In genomic region chr12:111920046-111920445, GRCm38 (mm10) we compare ENCODE assay signal across 8 mouse cellular contexts. TPM values are rescaled to one million over a fixed set of nuclear protein-coding genes. Genes with fewer than 3 reads are reported as not detected.
DNase-seq lines count a peak whose midpoint lies in the region; ATAC-seq and TF ChIP-seq lines count a peak whose summit lies in the region.
"Had no signal": no experiment of that assay in that cellular context is flagged by ENCODE, and none has a peak within 500 bp of the region (broad histone marks: within the 10 kb centered on the region; RNA-seq: fewer than 3 reads in every experiment).

No protein-coding gene starts in this region.

- no peak overlapping the region for H3K4me2 ChIP-seq in liver, postnatal 0 days (ENCODE audit: low read depth, low read length)
- 0 out of 2 replicates have a peak overlapping the region, but pooled peaks have one; percentile 21 for H3K4me2 ChIP-seq in heart, postnatal 0 days (ENCODE audit: low read depth, low read length)
- H3K4me2 ChIP-seq in forebrain, embryonic 13.5 days: no peak overlapping the region

- no peaks in the 10 kb centered on the region for H3K9me3 ChIP-seq in liver, postnatal 0 days (ENCODE audit: low read length)
- H3K9me3 ChIP-seq in heart, postnatal 0 days (replicated peaks; ENCODE audit: control insufficient read depth, low read length): no peaks in the 10 kb centered on the region
- H3K9me3 ChIP-seq in limb, embryonic 10.5 days (replicated peaks): no peaks in the 10 kb centered on the region
- no peaks in the 10 kb centered on the region for H3K9me3 ChIP-seq in forebrain, embryonic 13.5 days (replicated peaks)

- no peak for TF ChIP-seq EP300 in liver, postnatal 0 days (IDR thresholded peaks at IDR 0.05; ENCODE audit: low read depth)
- no peak for TF ChIP-seq EP300 in heart, postnatal 0 days (IDR thresholded peaks at IDR 0.05; ENCODE audit: low read depth)

- no peaks in the 10 kb centered on the region for H3K4me1 ChIP-seq in liver, postnatal 0 days (ENCODE audit: insufficient read depth)
- H3K4me1 ChIP-seq in heart, postnatal 0 days (ENCODE audit: control insufficient read depth, insufficient read depth): peaks cover 15% of the 10 kb centered on the region
- H3K4me1 ChIP-seq in limb, embryonic 10.5 days: peaks cover 16% of the 10 kb centered on the region; the same call in 1 of the 2 replicates
- H3K4me1 ChIP-seq in forebrain, embryonic 13.5 days: peaks cover 5% of the 10 kb centered on the region; the same call in 1 of the 2 replicates

- TF ChIP-seq CTCF in liver, postnatal 0 days (IDR thresholded peaks at IDR 0.05; ENCODE audit: low read depth): no peak
- no peak for TF ChIP-seq CTCF in heart, postnatal 0 days (IDR thresholded peaks at IDR 0.05; ENCODE audit: low read depth)

- H3K27ac ChIP-seq in liver, postnatal 0 days (ENCODE audit: low read depth): no peak overlapping the region
- 0 out of 2 replicates have a peak overlapping the region, but pooled peaks have one; percentile 30 for H3K27ac ChIP-seq in heart, postnatal 0 days (ENCODE audit: low read depth)
- H3K27ac ChIP-seq in limb, embryonic 10.5 days: peak overlapping the region; percentile 46; the same call in 1 of the 2 replicates
- no peak overlapping the region for H3K27ac ChIP-seq in forebrain, embryonic 13.5 days

- 0 out of 2 replicates have a peak, but pooled peaks cover 5% of the 10 kb centered on the region for H3K27me3 ChIP-seq in liver, postnatal 0 days (ENCODE audit: insufficient read depth, low read length)
- no peaks in the 10 kb centered on the region for H3K27me3 ChIP-seq in heart, postnatal 0 days (ENCODE audit: control insufficient read depth, insufficient read depth, low read length)
- no peaks in the 10 kb centered on the region for H3K27me3 ChIP-seq in limb, embryonic 10.5 days (ENCODE audit: low read depth, poor library complexity, severe bottlenecking)
- H3K27me3 ChIP-seq in forebrain, embryonic 13.5 days: 0 out of 2 replicates have a peak, but pooled peaks cover 2% of the 10 kb centered on the region

- no peak overlapping the region for H3K4me3 ChIP-seq in liver, postnatal 0 days (ENCODE audit: low read depth, low read length)
- H3K4me3 ChIP-seq in heart, postnatal 0 days (ENCODE audit: low read depth, low read length): no peak overlapping the region
- no peak overlapping the region for H3K4me3 ChIP-seq in limb, embryonic 10.5 days
- no peak overlapping the region for H3K4me3 ChIP-seq in forebrain, embryonic 13.5 days

- peak; percentile 31 for ATAC-seq in liver, postnatal 0 days
- peak; percentile 76 for ATAC-seq in heart, postnatal 0 days (ENCODE audit: insufficient read depth, low read depth)
- no peak for ATAC-seq in forebrain, embryonic 13.5 days

- 30% methylated on average over 9 of the region's 9 CpGs for WGBS in liver, postnatal 0 days (ENCODE audit: insufficient replicate concordance)
- 19% methylated on average over 9 of the region's 9 CpGs for WGBS in heart, postnatal 0 days
- WGBS in limb, embryonic 10.5 days: 55% methylated on average over 9 of the region's 9 CpGs
- 65% methylated on average over 9 of the region's 9 CpGs for WGBS in forebrain, embryonic 13.5 days

- no peaks in the 10 kb centered on the region for H3K36me3 ChIP-seq in liver, postnatal 0 days (replicated peaks; ENCODE audit: insufficient read depth, low read length)
- no peaks in the 10 kb centered on the region for H3K36me3 ChIP-seq in heart, postnatal 0 days (replicated peaks; ENCODE audit: control insufficient read depth, insufficient read depth, low read length)
- H3K36me3 ChIP-seq in limb, embryonic 10.5 days: no peaks in the 10 kb centered on the region
- no peaks in the 10 kb centered on the region for H3K36me3 ChIP-seq in forebrain, embryonic 13.5 days (ENCODE audit: poor library complexity, severe bottlenecking)

- no peak overlapping the region for H3K9ac ChIP-seq in liver, postnatal 0 days (replicated peaks)
- no peak overlapping the region for H3K9ac ChIP-seq in heart, postnatal 0 days (replicated peaks; ENCODE audit: low read depth, low read length)
- no peak overlapping the region for H3K9ac ChIP-seq in forebrain, embryonic 13.5 days

- no peak for DNase-seq in liver, postnatal 0 days
- DNase-seq in liver: no peak
- peak; percentile 86 for DNase-seq in cerebellum, adult 9-10 months
- DNase-seq in heart, postnatal 0 days (ENCODE audit: low spot score): no peak
- no peak for DNase-seq in limb, embryonic 10.5 days (ENCODE audit: low spot score)
- no peak for DNase-seq in embryo, embryonic 10 days (ENCODE audit: low spot score)
- DNase-seq: thymus, postnatal 36 days had no signal

RNA-seq across cellular contexts. Expression of gene Ppp1r13b, which starts 12.1 kb away (rescaled TPM):
- polyA plus RNA-seq in liver, postnatal 0 days (2015; fragmentation: Nextera tagmentation; extraction: Ambion mirVana): 4.3 and 4.5 TPM in 2 replicates
- 18.2 TPM in 2 replicates for total RNA-seq in heart, postnatal 0 days (2014; rRNA removed; ENCODE audit: low replicate concordance)
- 9.9 and 11.2 TPM in 2 replicates for polyA plus RNA-seq in heart, postnatal 0 days (2015; fragmentation: Nextera tagmentation; extraction: Ambion mirVana)
- polyA plus RNA-seq in limb, embryonic 10.5 days (2016; fragmentation: Nextera tagmentation; extraction: Ambion mirVana): 4.8 and 6.0 TPM in 2 replicates
- 9.3 TPM in 2 replicates for polyA plus RNA-seq in forebrain, embryonic 13.5 days (2015; fragmentation: Nextera tagmentation; extraction: Ambion mirVana)

RNA-seq across cellular contexts. Expression of gene Atp5mpl, which starts 46.7 kb away (rescaled TPM):
- polyA plus RNA-seq in liver, postnatal 0 days (2015; fragmentation: Nextera tagmentation; extraction: Ambion mirVana): 676 and 694 TPM in 2 replicates
- total RNA-seq in heart, postnatal 0 days (2014; rRNA removed; ENCODE audit: low replicate concordance): 727 and 889 TPM in 2 replicates
- 3,038 and 3,095 TPM in 2 replicates for polyA plus RNA-seq in heart, postnatal 0 days (2015; fragmentation: Nextera tagmentation; extraction: Ambion mirVana)
- polyA plus RNA-seq in limb, embryonic 10.5 days (2016; fragmentation: Nextera tagmentation; extraction: Ambion mirVana): 608 and 623 TPM in 2 replicates
- 677 and 746 TPM in 2 replicates for polyA plus RNA-seq in forebrain, embryonic 13.5 days (2015; fragmentation: Nextera tagmentation; extraction: Ambion mirVana)

RNA-seq across cellular contexts. Expression of gene Tdrd9, which starts 51.3 kb away (rescaled TPM):
- 0.15 and 0.21 TPM in 2 replicates for polyA plus RNA-seq in liver, postnatal 0 days (2015; fragmentation: Nextera tagmentation; extraction: Ambion mirVana)
- 0.04 TPM in 1 of 2 replicates, not detected in the other for total RNA-seq in heart, postnatal 0 days (2014; rRNA removed; ENCODE audit: low replicate concordance)
- polyA plus RNA-seq in heart, postnatal 0 days (2015; fragmentation: Nextera tagmentation; extraction: Ambion mirVana): 0.11 and 0.27 TPM in 2 replicates
- polyA plus RNA-seq in limb, embryonic 10.5 days (2016; fragmentation: Nextera tagmentation; extraction: Ambion mirVana): 0.65 and 0.69 TPM in 2 replicates
- 0.45 and 1.3 TPM in 2 replicates for polyA plus RNA-seq in forebrain, embryonic 13.5 days (2015; fragmentation: Nextera tagmentation; extraction: Ambion mirVana)

Comparison
In these comparisons a context has a peak if more than half of its experiments do, and no peak if none do; other contexts are left out.
1. H3K27ac ChIP-seq: peak in heart, postnatal 0 days (single experiment) and limb, embryonic 10.5 days (single experiment); none in liver, postnatal 0 days (single experiment) and forebrain, embryonic 13.5 days (single experiment).